Mouse (Mus musculus) embryonic facial prominence, embryonic 10.5 days (tissue): ENCODE measurements around the gene Nos1. TPM values are rescaled to one million over a fixed set of nuclear protein-coding genes. Genes with fewer than 3 reads are reported as not detected.

Experiments
- DNase-seq: peaks from one replicate; pipeline ENCODE4 v3.0.0-alpha.2; 2017; ENCODE audit warnings: low spot score
- H3K27ac ChIP-seq: fragments of 300-500 bp; sonication (generic); replicated peaks from 2 replicates; pipeline ENCODE4 v1.5.1; 2016; ENCODE audit warnings: mild to moderate bottlenecking
- H3K27me3 ChIP-seq: fragments of 300-500 bp; sonication (generic); replicated peaks from 2 replicates; pipeline ENCODE4 v1.6.1; 2016; ENCODE audit warnings: low read depth, mild to moderate bottlenecking; ENCODE audit not compliant: poor library complexity, severe bottlenecking
- H3K36me3 ChIP-seq: fragments of 300-500 bp; sonication (generic); replicated peaks from 2 replicates; pipeline ENCODE4 v1.6.1; 2016; ENCODE audit warnings: mild to moderate bottlenecking, moderate library complexity
- H3K4me1 ChIP-seq: fragments of 300-500 bp; sonication (generic); 2 replicates; pipeline ENCODE4 v1.6.1; 2016
- H3K4me3 ChIP-seq: fragments of 300-500 bp; sonication (generic); 2 replicates; pipeline ENCODE4 v1.5.1; 2016; ENCODE audit warnings: mild to moderate bottlenecking, moderate library complexity
- H3K9me3 ChIP-seq: fragments of 300-500 bp; sonication (generic); 2 replicates; pipeline ENCODE4 v1.6.1; 2016; ENCODE audit warnings: mild to moderate bottlenecking
- WGBS: fragments of 180-500 bp; shearing (Covaris S2); methylation state at CpG from one replicate; pipeline ENCODE4 v1.1.7; 2016; 5-methylcytosine and 5-hydroxymethylcytosine counted together
- polyA plus RNA-seq: library from polyadenylated mRNA; unstranded; fragments of >200 nt; fragmentation: Nextera tagmentation; extraction: Ambion mirVana; gene quantifications from 2 replicates; pipeline ENCODE4 v1.2.1, GENCODE M21; 2016

Gene Nos1
- polyA plus RNA-seq, 1 experiment from 2014 or later = 0.32 TPM

- WGBS = 33% methylated on average over 7 of the region's 7 CpGs
- no peak overlapping the region for H3K4me3 ChIP-seq
- DNase-seq = peak; percentile 20
These were observed 122.7 kb downstream of the Nos1 start for GRCm38 (mm10) chr5:117903534-117903933.

GRCm38 (mm10) chr5:117905728-117906127 lies 124.9 kb downstream of the Nos1 start:
- 0 out of 2 replicates have a peak, but pooled peaks cover 4% of the 10 kb centered on the region for H3K27me3 ChIP-seq
- H3K4me3 ChIP-seq = no peak overlapping the region
- H3K36me3 ChIP-seq = no peaks in the 10 kb centered on the region
- H3K4me1 ChIP-seq = peaks cover 26% of the 10 kb centered on the region
- no peaks in the 10 kb centered on the region for H3K9me3 ChIP-seq
- H3K27ac ChIP-seq = no peak overlapping the region
- WGBS = 87% methylated on average over 4 of the region's 4 CpGs
- DNase-seq = no peak

More at GRCm38 (mm10) chr5:117903534-117903933, 122.7 kb downstream of the Nos1 start:
- Histone ChIP-seq H3K4me1 (peaks cover 39% of the 10 kb centered on the region), H3K27ac (peak overlapping the region; percentile 59), H3K27me3 (peaks cover 21% of the 10 kb centered on the region), H3K36me3 (no peaks in the 10 kb centered on the region), H3K9me3 (no peaks in the 10 kb centered on the region)

- Histone ChIP-seq H3K36me3 (no peaks in the 10 kb centered on the region), H3K27ac (no peak overlapping the region), H3K27me3 (0 out of 2 replicates have a peak, but pooled peaks cover 4% of the 10 kb centered on the region), H3K4me1 (peaks cover 8% of the 10 kb centered on the region; the same call in 1 of the 2 replicates), H3K4me3 (no peak overlapping the region), H3K9me3 (no peaks in the 10 kb centered on the region)
- WGBS = 77% methylated on average over 4 of the region's 4 CpGs
- DNase-seq = no peak
These were observed 128.7 kb downstream of the Nos1 start for GRCm38 (mm10) chr5:117909524-117909923.

GRCm38 (mm10) chr5:117916349-117916748 lies 135.5 kb downstream of the Nos1 start:
- DNase-seq = no peak
- WGBS = 89% methylated on average over 5 of the region's 5 CpGs
- no peaks in the 10 kb centered on the region for H3K9me3 ChIP-seq
- H3K4me1 ChIP-seq = no peaks in the 10 kb centered on the region
- H3K36me3 ChIP-seq = no peaks in the 10 kb centered on the region
- H3K27me3 ChIP-seq = no peaks in the 10 kb centered on the region
- no peak overlapping the region for H3K4me3 ChIP-seq
- H3K27ac ChIP-seq = no peak overlapping the region

- DNase-seq = no peak
- Histone ChIP-seq H3K4me3 (no peak overlapping the region), H3K36me3 (no peaks in the 10 kb centered on the region), H3K27me3 (no peaks in the 10 kb centered on the region), H3K27ac (no peak overlapping the region), H3K4me1 (no peaks in the 10 kb centered on the region), H3K9me3 (no peaks in the 10 kb centered on the region)
- WGBS = 62% methylated on average over 3 of the region's 3 CpGs
These were observed 136.1 kb downstream of the Nos1 start for GRCm38 (mm10) chr5:117916906-117917305.

- H3K9me3 ChIP-seq = no peaks in the 10 kb centered on the region
- H3K4me1 ChIP-seq = peaks cover 5% of the 10 kb centered on the region
- H3K27me3 ChIP-seq = no peaks in the 10 kb centered on the region
- H3K4me3 ChIP-seq = no peak overlapping the region
- no peaks in the 10 kb centered on the region for H3K36me3 ChIP-seq
- 92% methylated on average over 12 of the region's 12 CpGs for WGBS
- no peak overlapping the region for H3K27ac ChIP-seq
- no peak for DNase-seq
These were observed 141.1 kb downstream of the Nos1 start for GRCm38 (mm10) chr5:117921786-117922528.

GRCm38 (mm10) chr5:117923688-117924087 lies 142.9 kb downstream of the Nos1 start:
- DNase-seq = no peak
- peaks cover 5% of the 10 kb centered on the region for H3K4me1 ChIP-seq
- H3K27ac ChIP-seq = no peak overlapping the region
- 39% methylated on average over 6 of the region's 6 CpGs for WGBS
- no peaks in the 10 kb centered on the region for H3K27me3 ChIP-seq
- no peaks in the 10 kb centered on the region for H3K9me3 ChIP-seq
- no peaks in the 10 kb centered on the region for H3K36me3 ChIP-seq
- no peak overlapping the region for H3K4me3 ChIP-seq

GRCm38 (mm10) chr5:117928553-117928952 lies 147.7 kb downstream of the Nos1 start:
- Histone ChIP-seq H3K27me3 (0 out of 2 replicates have a peak, but pooled peaks cover 13% of the 10 kb centered on the region), H3K36me3 (no peaks in the 10 kb centered on the region), H3K27ac (no peak overlapping the region), H3K4me3 (no peak overlapping the region), H3K9me3 (no peaks in the 10 kb centered on the region), H3K4me1 (peaks cover 5% of the 10 kb centered on the region)
- 92% methylated on average over 2 of the region's 2 CpGs for WGBS
- no peak for DNase-seq

- WGBS = 79% methylated on average over 2 of the region's 2 CpGs
- Histone ChIP-seq H3K27me3 (peaks cover 33% of the 10 kb centered on the region), H3K4me1 (no peaks in the 10 kb centered on the region; the same call in 1 of the 2 replicates), H3K4me3 (no peak overlapping the region), H3K27ac (no peak overlapping the region), H3K36me3 (no peaks in the 10 kb centered on the region), H3K9me3 (no peaks in the 10 kb centered on the region)
- no peak for DNase-seq
These were observed 151.4 kb downstream of the Nos1 start for GRCm38 (mm10) chr5:117932222-117932621.

GRCm38 (mm10) chr5:117932862-117933261 lies 152.0 kb downstream of the Nos1 start:
- H3K4me3 ChIP-seq = peak overlapping the region; percentile 22; the same call in 1 of the 2 replicates
- no peak overlapping the region for H3K27ac ChIP-seq
- WGBS = under 1% methylated on average over 8 of the region's 9 CpGs
- no peaks in the 10 kb centered on the region for H3K36me3 ChIP-seq
- DNase-seq = peak; percentile 90
- H3K4me1 ChIP-seq = no peaks in the 10 kb centered on the region; the same call in 1 of the 2 replicates
- no peaks in the 10 kb centered on the region for H3K9me3 ChIP-seq
- peaks cover 36% of the 10 kb centered on the region for H3K27me3 ChIP-seq

- WGBS = 70% methylated on average over 16 of the region's 16 CpGs
- no peak for DNase-seq
- H3K4me3 ChIP-seq = no peak overlapping the region
These were observed 155.5 kb downstream of the Nos1 start for GRCm38 (mm10) chr5:117936346-117936745.

GRCm38 (mm10) chr5:117937186-117937585 lies 156.4 kb downstream of the Nos1 start:
- 89% methylated on average over 3 of the region's 3 CpGs for WGBS
- no peak overlapping the region for H3K4me3 ChIP-seq

More at GRCm38 (mm10) chr5:117936346-117936745, 155.5 kb downstream of the Nos1 start:
- Histone ChIP-seq H3K27ac (no peak overlapping the region), H3K9me3 (no peaks in the 10 kb centered on the region), H3K36me3 (no peaks in the 10 kb centered on the region), H3K27me3 (peaks cover 36% of the 10 kb centered on the region), H3K4me1 (peaks cover 5% of the 10 kb centered on the region; the same call in 1 of the 2 replicates)

GRCm38 (mm10) chr5:117938182-117938581 lies 157.3 kb downstream of the Nos1 start:
- H3K4me3 ChIP-seq = peak overlapping the region; percentile 48
- 14% methylated on average over 14 of the region's 14 CpGs for WGBS
- no peaks in the 10 kb centered on the region for H3K36me3 ChIP-seq
- no peaks in the 10 kb centered on the region for H3K9me3 ChIP-seq
- peak; percentile 83 for DNase-seq
- peaks cover 23% of the 10 kb centered on the region for H3K27me3 ChIP-seq
- H3K27ac ChIP-seq = no peak overlapping the region
- H3K4me1 ChIP-seq = peaks cover 5% of the 10 kb centered on the region; the same call in 1 of the 2 replicates

More at GRCm38 (mm10) chr5:117937186-117937585, 156.4 kb downstream of the Nos1 start:
- no peaks in the 10 kb centered on the region for H3K9me3 ChIP-seq
- H3K36me3 ChIP-seq = no peaks in the 10 kb centered on the region
- peaks cover 28% of the 10 kb centered on the region for H3K27me3 ChIP-seq
- no peak overlapping the region for H3K27ac ChIP-seq
- no peak for DNase-seq
- H3K4me1 ChIP-seq = peaks cover 5% of the 10 kb centered on the region; the same call in 1 of the 2 replicates
